Mouse (Mus musculus) left cerebral cortex, adult 2 months (tissue): Measurements from ENCODE around the gene Plod3. TPM values are rescaled to one million over a fixed set of nuclear protein-coding genes. Genes with fewer than 3 reads are reported as not detected.
A peak's percentile ranks its signal among the peaks of the same experiment; 100 is the strongest.

Experiments
- DNase-seq, 2 experiments: peaks; one replicate each; pipeline ENCODE4 v3.0.0; 2021 to 2022; ENCODE audit warnings: low spot score in 2 of 2, mixed read lengths in 1 of 2; ENCODE audit errors: extremely low spot score in 1 of 2
- H3K27ac ChIP-seq: fragments of 200-600 bp; 2 replicates; pipeline ENCODE4 v1.8.1; 2022
- H3K4me3 ChIP-seq: fragments of 200-600 bp; 2 replicates; pipeline ENCODE4 v1.8.1; 2022
- CTCF ChIP-seq: fragments of 200-600 bp; IDR thresholded peaks from 2 replicates; pipeline ENCODE4 v1.8.1; 2022; ENCODE audit warnings: antibody characterized with exemption, mild to moderate bottlenecking, moderate library complexity
- intact Hi-C: fragments of 180-260 bp; cut with DNase I; formaldehyde crosslinking; loops from one replicate; pipeline ENCODE4 v1.15.1; 2025
- total RNA-seq, 2 experiments: library from RNA; stranded (reverse); gene quantifications; 2 replicates each; pipeline ENCODE4 v1.2.3; 2021

The Plod3 gene
- total RNA-seq, 2 experiments from 2014 or later = 38.7 to 39.1 TPM

GRCm38 (mm10) chr5:136953015-136953414, 33.8 kb upstream of the Plod3 start, which contains the start of gene Fis1:
Gene Fis1 (plus strand): TSS chr5:136953275.
- intact Hi-C loops = loop anchor here (1.0 kb wide), 1 partner anchor 9 kb away; no protein-coding TSS in a partner anchor
- H3K4me3 ChIP-seq = peak within 1 kb of the TSS; percentile 84
- H3K27ac ChIP-seq = peak within 1 kb of the TSS; percentile 83
- no peak; the same call in 1 of the 2 replicates for TF ChIP-seq CTCF
- peak; percentile 93 for DNase-seq

DNA sequence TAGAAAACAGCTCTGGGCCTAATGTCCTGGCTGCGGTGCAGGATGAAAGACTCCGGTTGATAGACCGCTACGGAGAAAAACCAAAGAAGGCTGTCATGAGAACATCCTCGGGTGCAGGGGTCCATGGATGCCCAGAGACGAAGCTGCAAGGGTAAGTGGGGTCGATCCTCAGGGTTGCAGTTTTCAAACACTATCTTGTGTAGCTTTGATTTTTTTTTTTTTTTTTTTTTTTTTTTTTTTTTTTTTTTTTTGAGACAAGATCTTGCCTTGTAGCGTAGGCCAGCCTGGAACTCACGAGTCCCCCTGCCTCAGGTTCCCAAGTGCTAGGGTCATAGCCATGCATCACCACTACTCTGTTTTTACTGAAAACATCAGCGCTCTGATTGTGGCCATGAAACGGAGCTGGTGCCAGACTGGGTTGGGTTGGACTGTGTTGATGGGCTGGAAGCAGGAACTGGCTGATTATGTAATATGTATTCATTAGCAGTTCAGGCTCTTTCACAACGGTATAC, 33.3 kb upstream of the Plod3 start:
- Histone ChIP-seq H3K27ac (peak overlapping the region; percentile 83), H3K4me3 (peak overlapping the region; percentile 84)
- intact Hi-C loops = loop anchor here (1.0 kb wide), 1 partner anchor 9 kb away; no protein-coding TSS in a partner anchor
- DNase-seq = peak in 1 of 2 experiments; percentile 31
- TF ChIP-seq CTCF = no peak

- intact Hi-C loops = no loop called here
- no peak for DNase-seq
Observed at GRCm38 (mm10) chr5:136955622-136956021, 31.2 kb upstream of the Plod3 start.

DNA sequence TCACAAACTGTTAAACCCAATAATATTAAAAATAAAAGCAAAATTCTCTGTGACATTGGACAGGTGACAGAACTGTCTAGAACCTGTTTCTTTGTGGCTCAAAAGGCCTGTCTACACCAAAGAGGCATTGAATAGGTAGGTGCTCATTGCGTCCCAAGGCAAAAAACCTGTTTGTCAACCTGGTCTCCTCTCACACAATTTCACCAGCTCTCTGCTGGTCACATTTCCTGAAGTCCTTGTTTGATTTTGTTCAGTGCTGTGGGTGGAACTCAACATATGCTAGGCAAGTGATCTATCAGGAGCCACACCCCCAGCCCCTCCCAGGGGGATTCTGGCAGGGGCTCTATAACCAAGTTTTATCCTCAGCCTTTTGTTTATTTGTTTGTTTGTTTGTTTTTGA, 29.6 kb upstream of the Plod3 start:
- intact Hi-C loops = no loop called here
- DNase-seq = no peak

More at GRCm38 (mm10) chr5:136955622-136956021, 31.2 kb upstream of the Plod3 start:
- Histone ChIP-seq H3K4me3 (no peak overlapping the region), H3K27ac (no peak overlapping the region)
- TF ChIP-seq CTCF = no peak

DNA sequence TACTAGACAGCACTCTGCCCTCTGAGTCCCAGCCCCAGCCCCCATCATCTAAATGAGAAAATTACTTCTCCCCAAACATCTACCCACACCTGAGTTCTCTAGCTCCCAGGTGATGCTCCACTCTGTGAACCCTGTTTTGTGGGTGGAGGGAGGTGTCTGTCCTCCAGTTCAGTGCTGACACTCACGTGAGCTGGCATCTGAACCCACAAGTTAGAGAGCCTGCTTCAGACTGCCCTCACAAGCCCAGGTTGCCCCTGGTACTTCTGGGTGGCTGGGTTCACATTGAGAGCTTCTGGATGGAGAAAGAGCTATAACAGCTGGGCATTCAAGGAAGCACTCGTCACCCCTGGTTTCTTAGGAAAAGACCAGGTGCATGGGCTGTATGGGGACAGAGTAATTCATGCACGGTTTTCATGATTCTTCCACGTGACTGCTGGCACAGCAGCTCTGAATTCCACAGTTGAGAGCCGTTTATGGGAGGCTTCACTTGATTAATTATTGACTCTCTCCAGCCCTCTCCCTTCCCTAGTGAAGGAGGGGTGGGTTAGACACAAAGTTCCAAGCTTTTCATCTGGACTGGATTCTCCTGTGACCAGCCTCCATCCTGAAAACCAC, 27.7 kb upstream of the Plod3 start:
- no peak overlapping the region for H3K4me3 ChIP-seq
- no peak for DNase-seq
- no peak overlapping the region for H3K27ac ChIP-seq
- no peak for TF ChIP-seq CTCF
- intact Hi-C loops = no loop called here

More for the DNA sequence above, 29.6 kb upstream of the Plod3 start:
- Histone ChIP-seq H3K4me3 (no peak overlapping the region), H3K27ac (no peak overlapping the region)
- TF ChIP-seq CTCF = no peak

DNA sequence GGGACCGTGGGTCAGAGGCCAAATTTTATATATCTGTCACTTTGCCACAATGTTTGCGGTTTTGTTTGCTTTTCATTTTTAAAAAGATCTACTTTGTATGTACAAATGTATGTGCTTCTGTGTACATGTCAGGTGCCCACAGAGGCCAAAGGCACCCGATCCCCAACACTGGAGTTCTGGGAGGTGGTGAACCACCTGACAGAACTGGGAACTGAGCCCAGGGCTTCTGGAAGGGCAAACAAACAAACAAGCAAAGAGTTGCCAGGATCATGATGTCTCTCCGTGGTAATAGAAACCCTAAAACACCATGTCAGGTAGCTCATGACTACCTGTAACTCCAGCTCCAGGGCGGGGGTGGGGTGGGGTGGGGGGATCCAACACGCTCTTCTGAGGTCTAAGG, 26.8 kb upstream of the Plod3 start:
- intact Hi-C loops = no loop called here
- H3K27ac ChIP-seq = no peak overlapping the region

GRCm38 (mm10) chr5:136961334-136961982, 25.4 kb upstream of the Plod3 start:
- DNase-seq = no peak
- no peak for TF ChIP-seq CTCF
- peak overlapping the region; percentile 98 for H3K27ac ChIP-seq
- peak overlapping the region; percentile 79 for H3K4me3 ChIP-seq
- intact Hi-C loops = no loop called here

More for the DNA sequence above, 26.8 kb upstream of the Plod3 start:
- no peak overlapping the region for H3K4me3 ChIP-seq
- no peak for DNase-seq
- no peak for TF ChIP-seq CTCF

GRCm38 (mm10) chr5:136961983-136962461, 24.8 kb upstream of the Plod3 start:
- peak; percentile 86 for DNase-seq
- Histone ChIP-seq H3K27ac (peak overlapping the region; percentile 98), H3K4me3 (peak overlapping the region; percentile 79)
- intact Hi-C loops = loop anchor here (1.0 kb wide), 2 partner anchors 9 to 24 kb away; partner anchors contain the start of gene Fis1
- no peak; the same call in 1 of the 2 replicates for TF ChIP-seq CTCF

DNA sequence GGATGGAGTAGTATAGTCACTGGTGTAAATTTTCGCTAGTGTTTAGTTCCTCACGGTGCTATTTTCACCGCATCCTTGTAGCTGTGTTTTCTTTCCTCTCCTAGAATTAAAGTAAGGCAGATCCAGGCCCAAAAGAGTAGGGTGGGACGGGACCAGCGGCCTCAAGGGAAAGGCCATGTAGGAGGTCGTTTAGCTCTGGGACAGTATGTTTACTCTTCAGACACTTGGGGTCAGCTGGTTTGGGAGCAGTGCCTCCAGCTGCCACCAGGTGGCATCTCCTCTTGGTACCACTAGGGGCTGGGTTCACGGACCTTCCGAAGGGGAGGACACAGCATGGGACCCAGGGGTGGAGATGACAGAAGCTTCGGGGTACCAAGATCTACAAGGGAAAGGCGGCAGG, 24.3 kb upstream of the Plod3 start:
- intact Hi-C loops = loop anchor here (1.0 kb wide), 2 partner anchors 9 to 24 kb away; partner anchors contain the start of gene Fis1
- Histone ChIP-seq H3K27ac (peak overlapping the region; percentile 98), H3K4me3 (peak overlapping the region; percentile 79)
- peak; percentile 75 to 79 for DNase-seq
- peak; percentile 98 for TF ChIP-seq CTCF

DNA sequence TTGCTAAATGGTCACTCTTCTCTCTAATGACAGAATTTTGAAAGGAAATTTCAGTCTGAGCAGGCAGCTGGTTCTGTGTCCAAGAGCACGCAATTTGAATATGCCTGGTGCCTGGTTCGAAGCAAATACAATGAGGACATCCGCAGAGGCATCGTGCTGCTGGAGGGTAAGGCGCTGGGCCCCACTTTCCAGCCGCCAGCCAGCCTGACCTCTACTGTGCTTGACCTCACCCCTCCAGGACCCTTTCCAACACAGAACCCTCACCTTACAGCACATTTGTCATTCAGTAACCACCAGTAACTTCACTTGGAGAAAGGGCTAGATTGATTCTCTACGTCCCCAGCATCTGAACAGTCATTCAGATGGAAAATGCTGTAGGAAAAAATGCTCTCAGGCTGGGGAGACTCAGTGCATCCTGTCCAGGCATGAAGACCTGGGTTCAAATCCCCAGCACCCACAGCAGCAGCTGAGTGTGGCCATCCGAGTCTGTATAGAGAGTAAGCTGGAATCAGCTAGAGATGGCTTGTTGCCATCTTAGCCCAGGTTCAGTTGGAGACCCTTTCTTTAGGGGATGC, 23.8 kb upstream of the Plod3 start:
- H3K27ac ChIP-seq = peak overlapping the region; percentile 98
- intact Hi-C loops = loop anchor here (1.0 kb wide), 2 partner anchors 10 to 23 kb away; partner anchors contain the start of gene Fis1

DNA sequence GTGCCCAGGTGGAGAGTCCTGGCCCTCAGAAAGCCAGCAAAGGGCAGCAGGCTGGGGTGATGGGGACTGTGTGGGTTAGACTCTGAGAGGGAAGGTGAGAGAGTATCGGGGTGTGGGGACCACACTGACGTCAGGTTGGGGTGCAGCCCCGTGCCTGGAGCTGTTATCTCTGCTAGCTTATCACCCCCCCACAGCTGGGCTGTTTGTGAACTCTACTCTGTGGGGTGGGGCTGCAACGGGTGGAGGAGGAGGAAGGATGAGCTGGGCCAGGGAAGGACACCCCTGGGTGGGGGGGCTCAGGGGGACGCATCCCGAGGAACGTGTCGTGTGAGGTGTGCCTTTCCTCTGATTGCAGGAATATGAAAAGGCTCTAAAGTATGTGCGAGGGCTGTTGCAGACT, 21.6 kb upstream of the Plod3 start:
- Histone ChIP-seq H3K27ac (no peak overlapping the region), H3K4me3 (no peak overlapping the region)
- intact Hi-C loops = no loop called here
- TF ChIP-seq CTCF = no peak
- no peak for DNase-seq

More for the DNA sequence above, 23.8 kb upstream of the Plod3 start:
- peak overlapping the region; percentile 79 for H3K4me3 ChIP-seq
- no peak for TF ChIP-seq CTCF
- no peak for DNase-seq
